Mouse (Mus musculus): ENCODE results near the gene Nlrp3. TPM values are rescaled to one million over a fixed set of nuclear protein-coding genes. Genes with fewer than 3 reads are reported as not detected.
"Not testable (repeated sequence)": the region's sequence is repeated elsewhere in the genome, so short reads cannot be mapped to it uniquely, and the experiment has no call there.

The Nlrp3 gene
- polyA plus RNA-seq, 1 experiment from 2014 or later, result 0.14 TPM

DNA sequence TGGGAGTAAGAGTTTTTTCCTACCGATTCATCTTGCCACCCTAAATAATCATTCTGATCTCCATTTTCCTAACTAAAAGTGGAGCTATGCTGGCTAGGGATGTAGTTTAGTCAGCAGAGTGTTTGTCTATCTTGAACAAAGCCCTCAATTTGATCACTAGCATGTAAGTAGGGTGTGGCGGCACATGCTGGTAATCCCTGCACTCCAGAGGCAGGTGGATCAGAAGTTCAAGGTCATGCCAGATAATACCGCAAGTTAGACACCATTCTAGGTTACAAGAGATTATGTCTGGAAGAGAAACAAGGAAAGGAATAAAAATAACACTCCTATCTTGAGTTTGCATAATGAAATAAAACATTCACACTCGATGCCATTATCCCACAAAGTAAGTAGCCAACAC, 21.0 kb downstream of the Nlrp3 start:
- no peak overlapping the region for H3K9ac ChIP-seq (ENCODE audit: low read depth, low read length)
- H3K27ac ChIP-seq (ENCODE audit: low read depth, low read length), result no peak overlapping the region
- no peak overlapping the region for H3K4me2 ChIP-seq (replicated peaks; ENCODE audit: low read depth)
- no peaks in the 10 kb centered on the region for H3K27me3 ChIP-seq (replicated peaks; ENCODE audit: control insufficient read depth, insufficient read depth, low read length)
- no peak for TF ChIP-seq CTCF (IDR thresholded peaks at IDR 0.05; ENCODE audit: low read depth)
- H3K4me3 ChIP-seq (ENCODE audit: low read depth, low read length), result no peak overlapping the region
- no peak for ATAC-seq
- no peaks in the 10 kb centered on the region for H3K9me3 ChIP-seq (ENCODE audit: control insufficient read depth)
- no peaks in the 10 kb centered on the region for H3K36me3 ChIP-seq (ENCODE audit: control insufficient read depth, insufficient read depth)
- H3K4me1 ChIP-seq (replicated peaks; ENCODE audit: control insufficient read depth, insufficient read depth, low read length), result no peaks in the 10 kb centered on the region
- 85% methylated on average over 4 of the region's 4 CpGs for WGBS

DNA sequence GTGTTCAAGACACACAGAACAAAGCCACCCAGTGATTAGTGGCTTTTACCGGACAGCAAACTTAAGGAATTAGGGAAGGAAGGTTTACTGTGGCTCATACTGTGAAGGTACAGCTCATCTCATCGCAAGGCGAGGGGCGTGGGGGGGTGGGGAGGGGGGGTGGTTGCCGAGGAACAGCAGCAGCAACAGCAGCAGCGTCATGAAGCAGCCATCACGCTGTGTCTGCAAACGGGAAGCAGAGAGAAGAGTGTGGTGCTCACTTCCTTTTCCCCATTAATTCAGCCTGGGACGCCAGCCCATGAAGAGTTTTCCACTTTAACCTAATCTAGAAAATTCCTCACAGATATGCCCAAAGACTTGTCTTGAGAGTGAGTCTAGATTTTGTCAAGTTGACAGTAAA, 21.5 kb downstream of the Nlrp3 start:
- H3K27me3 ChIP-seq (replicated peaks; ENCODE audit: control insufficient read depth, insufficient read depth, low read length), result no peaks in the 10 kb centered on the region
- H3K4me2 ChIP-seq (replicated peaks; ENCODE audit: low read depth), result no peak overlapping the region
- no peaks in the 10 kb centered on the region for H3K36me3 ChIP-seq (ENCODE audit: control insufficient read depth, insufficient read depth)
- H3K4me3 ChIP-seq (ENCODE audit: low read depth, low read length), result no peak overlapping the region
- WGBS, result 72% methylated on average over 9 of the region's 9 CpGs
- H3K27ac ChIP-seq (ENCODE audit: low read depth, low read length), result no peak overlapping the region
- TF ChIP-seq CTCF (IDR thresholded peaks at IDR 0.05; ENCODE audit: low read depth), result no peak
- no peaks in the 10 kb centered on the region for H3K4me1 ChIP-seq (replicated peaks; ENCODE audit: control insufficient read depth, insufficient read depth, low read length)
- no peak for ATAC-seq
- no peak overlapping the region for H3K9ac ChIP-seq (ENCODE audit: low read depth, low read length)
- no peaks in the 10 kb centered on the region for H3K9me3 ChIP-seq (ENCODE audit: control insufficient read depth)

GRCm38 (mm10) chr11:59569306-59569705, 27.9 kb downstream of the Nlrp3 start:
- peak; percentile 70 for TF ChIP-seq CTCF (IDR thresholded peaks at IDR 0.05; ENCODE audit: low read depth)
- Histone ChIP-seq H3K27me3 (replicated peaks; ENCODE audit: control insufficient read depth, insufficient read depth, low read length) (no peaks in the 10 kb centered on the region), H3K27ac (ENCODE audit: low read depth, low read length) (no peak overlapping the region), H3K36me3 (ENCODE audit: control insufficient read depth, insufficient read depth) (no peaks in the 10 kb centered on the region), H3K9ac (ENCODE audit: low read depth, low read length) (no peak overlapping the region), H3K4me2 (replicated peaks; ENCODE audit: low read depth) (no peak overlapping the region), H3K9me3 (ENCODE audit: control insufficient read depth) (no peaks in the 10 kb centered on the region), H3K4me1 (replicated peaks; ENCODE audit: control insufficient read depth, insufficient read depth, low read length) (no peaks in the 10 kb centered on the region), H3K4me3 (ENCODE audit: low read depth, low read length) (no peak overlapping the region)
- 59% methylated on average over 3 of the region's 3 CpGs for WGBS
- no peak for ATAC-seq

DNA sequence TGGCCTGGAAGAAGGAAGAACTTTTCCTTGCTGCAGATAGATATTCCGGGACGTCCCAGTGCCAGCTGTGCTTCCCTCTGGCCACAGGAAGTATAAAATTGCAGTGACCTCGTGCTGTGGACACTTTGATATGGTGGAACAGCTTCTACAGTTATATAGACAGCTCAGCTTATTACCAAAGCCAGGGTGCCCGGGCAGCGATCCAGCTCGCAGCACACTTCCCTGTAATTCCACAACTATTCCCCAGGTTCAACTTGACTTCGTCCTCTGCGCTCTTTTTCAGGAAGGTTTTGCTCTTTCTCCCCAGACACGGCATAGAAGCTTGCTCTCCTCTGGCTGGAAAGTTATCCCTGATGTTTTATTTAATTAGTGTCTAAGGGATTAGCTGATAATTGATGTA, 34.4 kb downstream of the Nlrp3 start:
- TF ChIP-seq CTCF (IDR thresholded peaks at IDR 0.05; ENCODE audit: low read depth), result no peak
- ATAC-seq, result no peak

DNA sequence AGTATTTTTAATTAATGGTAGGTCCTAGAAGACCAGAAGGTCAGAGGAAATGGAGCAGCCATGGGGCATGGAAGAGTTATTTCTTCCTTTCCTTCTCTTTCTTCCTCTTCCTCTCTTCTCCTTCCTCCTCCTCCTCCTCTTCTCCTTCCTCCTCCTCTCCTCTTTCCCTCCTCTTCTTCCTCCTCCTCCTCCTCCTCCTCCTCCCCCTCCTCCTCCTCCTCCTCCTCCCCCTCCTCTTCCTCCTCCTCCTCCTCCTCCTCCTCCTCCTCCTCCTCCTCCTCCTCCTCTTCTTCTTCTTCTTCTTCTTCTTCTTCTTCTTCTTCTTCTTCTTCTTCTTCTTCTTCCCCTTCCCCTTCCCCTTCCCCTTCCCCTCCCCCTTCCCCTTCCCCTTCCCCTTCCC, 34.8 kb downstream of the Nlrp3 start, which contains the start of gene Olfr222:
Gene Olfr222 (minus strand): TSS at position 101 of the 400 bp plus-strand sequence.
- H3K4me1 ChIP-seq (replicated peaks; ENCODE audit: control insufficient read depth, insufficient read depth, low read length); H3K9me3 ChIP-seq (ENCODE audit: control insufficient read depth); H3K9ac ChIP-seq (ENCODE audit: low read depth, low read length); H3K36me3 ChIP-seq (ENCODE audit: control insufficient read depth, insufficient read depth); H3K27me3 ChIP-seq (replicated peaks; ENCODE audit: control insufficient read depth, insufficient read depth, low read length); ATAC-seq; H3K27ac ChIP-seq (ENCODE audit: low read depth, low read length); H3K4me2 ChIP-seq (replicated peaks; ENCODE audit: low read depth); H3K4me3 ChIP-seq (ENCODE audit: low read depth, low read length): not testable (repeated sequence)

More for the DNA sequence above, 34.4 kb downstream of the Nlrp3 start:
- Histone ChIP-seq H3K4me2 (replicated peaks; ENCODE audit: low read depth) (no peak overlapping the region), H3K27ac (ENCODE audit: low read depth, low read length) (no peak overlapping the region), H3K27me3 (replicated peaks; ENCODE audit: control insufficient read depth, insufficient read depth, low read length) (peaks cover 4% of the 10 kb centered on the region; the same call in 1 of the 2 replicates), H3K4me1 (replicated peaks; ENCODE audit: control insufficient read depth, insufficient read depth, low read length) (no peaks in the 10 kb centered on the region), H3K9ac (ENCODE audit: low read depth, low read length) (no peak overlapping the region), H3K36me3 (ENCODE audit: control insufficient read depth, insufficient read depth) (no peaks in the 10 kb centered on the region), H3K9me3 (ENCODE audit: control insufficient read depth) (no peaks in the 10 kb centered on the region), H3K4me3 (ENCODE audit: low read depth, low read length) (no peak overlapping the region)
- WGBS, result 52% methylated on average over 9 of the region's 9 CpGs

DNA sequence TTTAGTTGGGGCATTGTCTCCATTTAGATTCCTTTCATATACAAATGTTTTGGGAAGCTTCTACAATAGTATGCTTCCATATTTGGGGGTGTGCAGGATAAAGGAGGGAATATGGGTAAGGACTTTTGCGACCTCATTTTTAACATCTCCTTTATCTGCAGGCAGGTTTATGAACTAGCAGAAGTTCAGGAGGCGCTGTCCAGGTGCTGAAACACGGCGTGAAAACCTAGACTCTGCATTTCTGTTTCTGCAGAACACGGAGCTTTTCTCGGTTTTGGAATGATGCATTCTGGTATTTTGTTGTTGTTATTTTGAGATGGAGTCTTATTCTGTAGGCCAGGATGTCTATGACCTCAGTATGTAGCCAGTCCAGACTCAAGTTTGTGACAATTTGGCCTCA, 43.2 kb downstream of the Nlrp3 start:
- no peaks in the 10 kb centered on the region for H3K36me3 ChIP-seq (ENCODE audit: control insufficient read depth, insufficient read depth)
- H3K27me3 ChIP-seq (replicated peaks; ENCODE audit: control insufficient read depth, insufficient read depth, low read length), result no peaks in the 10 kb centered on the region
- ATAC-seq, result no peak
- no peak overlapping the region for H3K4me3 ChIP-seq (ENCODE audit: low read depth, low read length)
- H3K4me1 ChIP-seq (replicated peaks; ENCODE audit: control insufficient read depth, insufficient read depth, low read length), result no peaks in the 10 kb centered on the region
- TF ChIP-seq CTCF (IDR thresholded peaks at IDR 0.05; ENCODE audit: low read depth), result no peak
- WGBS, result 21% methylated on average over 6 of the region's 6 CpGs
- no peaks in the 10 kb centered on the region for H3K9me3 ChIP-seq (ENCODE audit: control insufficient read depth)
- no peak overlapping the region for H3K9ac ChIP-seq (ENCODE audit: low read depth, low read length)
- no peak overlapping the region for H3K27ac ChIP-seq (ENCODE audit: low read depth, low read length)
- H3K4me2 ChIP-seq (replicated peaks; ENCODE audit: low read depth), result no peak overlapping the region

GRCm38 (mm10) chr11:59589496-59589895, 48.1 kb downstream of the Nlrp3 start:
- no peak overlapping the region for H3K4me3 ChIP-seq (ENCODE audit: low read depth, low read length)
- no peak overlapping the region for H3K27ac ChIP-seq (ENCODE audit: low read depth, low read length)
- 91% methylated on average over 8 of the region's 8 CpGs for WGBS
- H3K9me3 ChIP-seq (ENCODE audit: control insufficient read depth), result no peaks in the 10 kb centered on the region
- ATAC-seq, result no peak
- no peak overlapping the region for H3K4me2 ChIP-seq (replicated peaks; ENCODE audit: low read depth)
- no peaks in the 10 kb centered on the region for H3K36me3 ChIP-seq (ENCODE audit: control insufficient read depth, insufficient read depth)
- H3K9ac ChIP-seq (ENCODE audit: low read depth, low read length), result no peak overlapping the region
- TF ChIP-seq CTCF (IDR thresholded peaks at IDR 0.05; ENCODE audit: low read depth), result no peak
- no peaks in the 10 kb centered on the region for H3K27me3 ChIP-seq (replicated peaks; ENCODE audit: control insufficient read depth, insufficient read depth, low read length)
- no peaks in the 10 kb centered on the region for H3K4me1 ChIP-seq (replicated peaks; ENCODE audit: control insufficient read depth, insufficient read depth, low read length)

Data from intestine, postnatal 0 days (tissue).